Mouse (Mus musculus): ENCODE data around the gene A630001G21Rik.

GRCm38 (mm10) chr1:85802517-85802916 is 24.1 kb upstream of the A630001G21Rik start:
- no peak for TF ChIP-seq CTCF (IDR thresholded peaks at IDR 0.05; ENCODE audit: control insufficient read depth, insufficient read depth, insufficient replicate concordance, low read depth, low read length)
- TF ChIP-seq POLR2A (IDR thresholded peaks at IDR 0.05; ENCODE audit: control insufficient read depth, low read depth, low read length): no peak
